Mouse (Mus musculus) kidney, postnatal 25 days (tissue): ENCODE measurements at regions not wholly inside any gene's neighbourhood (a gene's known extent, or its start where the extent isn't known, plus 50 kb on each side); places are given as distances from the start of the nearest gene placed in this dataset.

ENCODE experiments used
- DNase-seq, 2 experiments: peaks; one replicate each; pipeline ENCODE4 v3.0.0; 2021; ENCODE audit warnings: mixed read lengths in 2 of 2

- DNase-seq, result no peak
These were observed 383.6 kb downstream of the Casp12 start for GRCm38 (mm10) chr9:5728843-5729242.

- no peak for DNase-seq
These were observed 407.6 kb downstream of the Casp12 start for GRCm38 (mm10) chr9:5752686-5753301.

- DNase-seq, result no peak
These were observed 408.6 kb downstream of the Casp12 start for GRCm38 (mm10) chr9:5753785-5754184.

- no peak for DNase-seq
These were observed 407.2 kb upstream of the Pdgfd start for GRCm38 (mm10) chr9:5761215-5761614.

GRCm38 (mm10) chr9:5769927-5770326 is 398.5 kb upstream of the Pdgfd start:
- DNase-seq, result no peak

GRCm38 (mm10) chr9:5771158-5771557 is 397.2 kb upstream of the Pdgfd start:
- no peak for DNase-seq
